Mouse (Mus musculus): ENCODE measurements around the gene Med27.

DNA sequence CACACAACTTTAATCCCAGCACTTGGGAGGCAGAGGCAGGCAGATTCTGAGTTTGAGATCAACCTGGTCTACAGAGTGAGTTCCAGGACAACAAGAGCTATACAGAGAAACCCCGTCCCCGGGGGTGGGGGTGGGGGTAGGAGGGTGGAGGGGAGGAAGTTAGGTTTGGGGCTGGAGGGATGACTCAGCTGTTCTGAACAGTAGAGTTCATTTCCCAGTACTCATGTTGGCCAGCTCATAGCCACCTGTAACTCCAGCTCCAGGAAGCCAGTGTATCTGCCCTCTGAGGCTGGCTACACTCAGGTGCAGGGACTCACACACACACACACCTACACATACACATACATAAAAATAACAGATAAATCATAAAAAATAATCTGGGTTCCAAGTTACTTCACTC lies 111.1 kb downstream of the Med27 start:
- TF ChIP-seq CTCF (IDR thresholded peaks at IDR 0.05; ENCODE audit: extremely low read depth, insufficient read length, insufficient replicate concordance, low read depth, low read length) (no peak), POLR2A (IDR thresholded peaks at IDR 0.05; ENCODE audit: low read depth, low read length) (no peak)
